10 mouse cellular contexts compared by ENCODE assay signal in the genomic region with DNA sequence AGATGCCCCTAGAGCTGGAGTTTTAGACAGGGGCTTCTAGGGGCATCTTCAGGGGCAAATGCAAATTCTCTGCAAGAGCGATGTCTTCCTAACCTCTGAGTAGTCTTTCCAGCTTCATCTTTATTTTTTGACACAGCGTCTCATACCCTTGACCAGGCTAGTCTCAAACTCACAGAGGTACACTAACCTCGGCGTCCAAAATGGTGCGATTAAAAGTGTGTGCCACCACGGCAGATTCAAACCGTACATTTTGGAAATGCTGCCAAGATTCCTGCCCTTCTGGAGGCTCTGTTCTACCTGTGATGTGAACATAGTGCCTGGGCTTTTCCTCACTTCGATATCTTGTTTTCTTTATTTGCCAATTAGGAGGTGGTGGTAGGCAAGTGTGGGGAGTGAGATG. TPM values are rescaled to one million over a fixed set of nuclear protein-coding genes. Genes with fewer than 3 reads are reported as not detected.
DNase-seq lines count a peak whose midpoint lies in the region; ATAC-seq lines count a peak whose summit lies in the region.
"Had no signal": no experiment of that assay in that cellular context is flagged by ENCODE, and none has a peak within 500 bp of the region (broad histone marks: within the 10 kb centered on the region; RNA-seq: fewer than 3 reads in every experiment).

No protein-coding gene starts in this region.

- H3K27me3 ChIP-seq in erythroblast, embryonic 14.5 days (ENCODE audit: control insufficient read depth), result peaks cover 12% of the 10 kb centered on the region
- peaks cover 2% of the 10 kb centered on the region; the same call in 1 of the 2 replicates for H3K27me3 ChIP-seq in neural tube, embryonic 11.5 days (ENCODE audit: control insufficient read depth, insufficient read depth, low read length)
- H3K27me3 ChIP-seq in liver, embryonic 13.5 days, result peaks cover 10% of the 10 kb centered on the region
- H3K27me3 ChIP-seq: embryonic facial prominence, embryonic 15.5 days had no signal

- no peak overlapping the region for H3K9ac ChIP-seq in neural tube, embryonic 11.5 days (ENCODE audit: low read length)
- no peak overlapping the region for H3K9ac ChIP-seq in liver, embryonic 13.5 days

- H3K36me3 ChIP-seq in erythroblast, embryonic 14.5 days (ENCODE audit: control insufficient read depth), result no peaks in the 10 kb centered on the region; the same call in none of the 2 replicates
- no peaks in the 10 kb centered on the region for H3K36me3 ChIP-seq in neural tube, embryonic 11.5 days (ENCODE audit: control insufficient read depth, insufficient read depth, low read length)
- no peaks in the 10 kb centered on the region for H3K36me3 ChIP-seq in liver, embryonic 13.5 days
- H3K36me3 ChIP-seq: embryonic facial prominence, embryonic 15.5 days had no signal

- no peak for ATAC-seq in erythroblast, adult 5-6 weeks (replicated peaks; ENCODE audit: low FRiP score, poor library complexity, severe bottlenecking)
- peak; percentile 11 for ATAC-seq in neural tube, embryonic 11.5 days (ENCODE audit: insufficient read depth, low FRiP score, low TSS enrichment)
- ATAC-seq in liver, embryonic 13.5 days (ENCODE audit: low read depth), result 0 out of 2 replicates have a peak, but pooled peaks have one; percentile 1
- no peak for ATAC-seq in megakaryocyte-erythroid progenitor cell, adult 5-6 weeks (replicated peaks; ENCODE audit: low FRiP score, low TSS enrichment, poor library complexity, severe bottlenecking)

- no peak overlapping the region for H3K4me2 ChIP-seq in neural tube, embryonic 11.5 days (ENCODE audit: low read depth)
- peak overlapping the region; percentile 86 for H3K4me2 ChIP-seq in liver, embryonic 13.5 days

- H3K27ac ChIP-seq in neural tube, embryonic 11.5 days (ENCODE audit: low read depth, low read length), result no peak overlapping the region
- no peak overlapping the region for H3K27ac ChIP-seq in liver, embryonic 13.5 days

- 94% methylated on average over 8 of the region's 8 CpGs for WGBS in neural tube, embryonic 11.5 days
- 89% methylated on average over 8 of the region's 8 CpGs for WGBS in liver, embryonic 13.5 days (ENCODE audit: insufficient replicate concordance)

- H3K4me1 ChIP-seq in erythroblast, embryonic 14.5 days (ENCODE audit: control insufficient read depth), result peaks cover 36% of the 10 kb centered on the region
- H3K4me1 ChIP-seq in neural tube, embryonic 11.5 days (ENCODE audit: control insufficient read depth, insufficient read depth, low read length), result peaks cover 6% of the 10 kb centered on the region
- peaks cover 32% of the 10 kb centered on the region for H3K4me1 ChIP-seq in liver, embryonic 13.5 days (replicated peaks)

- H3K4me3 ChIP-seq in erythroblast, embryonic 14.5 days (replicated peaks), result peak overlapping the region; percentile 77
- H3K4me3 ChIP-seq in neural tube, embryonic 11.5 days (ENCODE audit: low read depth, low read length), result no peak overlapping the region
- H3K4me3 ChIP-seq in liver, embryonic 13.5 days (replicated peaks), result no peak overlapping the region

- H3K9me3 ChIP-seq in erythroblast, embryonic 14.5 days (ENCODE audit: control insufficient read depth, low read length), result peaks cover 13% of the 10 kb centered on the region
- no peaks in the 10 kb centered on the region; the same call in 1 of the 2 replicates for H3K9me3 ChIP-seq in neural tube, embryonic 11.5 days (ENCODE audit: control insufficient read depth, low read length)
- H3K9me3 ChIP-seq in liver, embryonic 13.5 days (replicated peaks), result peaks cover 7% of the 10 kb centered on the region; the same call in 1 of the 2 replicates
- H3K9me3 ChIP-seq: embryonic facial prominence, embryonic 15.5 days had no signal

- no peak for DNase-seq in neural tube, embryonic 11.5 days (ENCODE audit: low spot score)
- DNase-seq in neural tube, embryonic 10.5 days (ENCODE audit: extremely low spot score, low spot score), result no peak
- no peak for DNase-seq in liver, embryonic 13.5 days
- no peak for DNase-seq in adrenal gland, postnatal 14 days
- no peak for DNase-seq in lung, postnatal 10 days

RNA-seq across cellular contexts. Expression of a gene that starts 0.6 kb away (rescaled TPM):
- polyA plus RNA-seq in erythroblast, embryonic 14.5 days (2012), result 1.9 TPM in 2 replicates
- total RNA-seq in erythroblast, adult 5-6 weeks (2015; ENCODE audit: low replicate concordance), result 0.21 and 0.77 TPM in 2 replicates
- 2.1 and 2.5 TPM in 2 replicates for total RNA-seq in erythroblast, adult 5-6 weeks (2017; ENCODE audit: low replicate concordance)
- polyA plus RNA-seq in neural tube, embryonic 11.5 days (2014; fragmentation: Nextera tagmentation; extraction: Ambion mirVana), result 10.1 and 10.6 TPM in 2 replicates
- 5.6 and 6.4 TPM in 2 replicates for polyA plus RNA-seq in liver, embryonic 13.5 days (2015; fragmentation: Nextera tagmentation; extraction: Ambion mirVana)
- 11.2 and 11.9 TPM in 2 replicates for total RNA-seq in adrenal gland, postnatal 14 days (2021)
- 6.3 and 8.6 TPM in 2 replicates for total RNA-seq in megakaryocyte-erythroid progenitor cell, adult 5-6 weeks (2014; fragmentation: Nextera tagmentation)
- total RNA-seq in megakaryocyte-erythroid progenitor cell, adult 5-6 weeks (2017), result 6.1 and 7.8 TPM in 2 replicates

RNA-seq across cellular contexts. Expression of a gene that starts 0.9 kb away (rescaled TPM):
- polyA plus RNA-seq in erythroblast, embryonic 14.5 days (2012), result 0.05 TPM in 1 of 2 replicates, not detected in the other
- not detected in 2 replicates for total RNA-seq in erythroblast, adult 5-6 weeks (2015; ENCODE audit: low replicate concordance)
- total RNA-seq in erythroblast, adult 5-6 weeks (2017; ENCODE audit: low replicate concordance), result 0.28 TPM in 1 of 2 replicates, not detected in the other
- 1.3 and 1.4 TPM in 2 replicates for polyA plus RNA-seq in neural tube, embryonic 11.5 days (2014; fragmentation: Nextera tagmentation; extraction: Ambion mirVana)
- 0.17 and 0.30 TPM in 2 replicates for polyA plus RNA-seq in liver, embryonic 13.5 days (2015; fragmentation: Nextera tagmentation; extraction: Ambion mirVana)
- 0.19 TPM in 1 of 2 replicates, not detected in the other for total RNA-seq in adrenal gland, postnatal 14 days (2021)
- total RNA-seq in megakaryocyte-erythroid progenitor cell, adult 5-6 weeks (2014; fragmentation: Nextera tagmentation), result 0.22 and 0.35 TPM in 2 replicates
- total RNA-seq in megakaryocyte-erythroid progenitor cell, adult 5-6 weeks (2017), result 0.65 TPM in 1 of 2 replicates, not detected in the other
- polyA plus RNA-seq: C2C12 had no signal

RNA-seq across cellular contexts. Expression of a gene that starts 24.7 kb away (rescaled TPM):
- 0.23 and 0.34 TPM in 2 replicates for polyA plus RNA-seq in erythroblast, embryonic 14.5 days (2012)
- 0.42 TPM in 1 of 2 replicates, not detected in the other for total RNA-seq in erythroblast, adult 5-6 weeks (2015; ENCODE audit: low replicate concordance)
- total RNA-seq in erythroblast, adult 5-6 weeks (2017; ENCODE audit: low replicate concordance), result not detected in 2 replicates
- polyA plus RNA-seq in neural tube, embryonic 11.5 days (2014; fragmentation: Nextera tagmentation; extraction: Ambion mirVana), result 6.3 and 7.4 TPM in 2 replicates
- polyA plus RNA-seq in liver, embryonic 13.5 days (2015; fragmentation: Nextera tagmentation; extraction: Ambion mirVana), result 0.67 and 0.82 TPM in 2 replicates
- total RNA-seq in adrenal gland, postnatal 14 days (2021), result 13.3 and 15.3 TPM in 2 replicates
- 8.9 and 10.1 TPM in 2 replicates for total RNA-seq in megakaryocyte-erythroid progenitor cell, adult 5-6 weeks (2014; fragmentation: Nextera tagmentation)
- 2.1 and 2.2 TPM in 2 replicates for total RNA-seq in megakaryocyte-erythroid progenitor cell, adult 5-6 weeks (2017)

RNA-seq across cellular contexts. Expression of a gene that starts 30.0 kb away (rescaled TPM):
- polyA plus RNA-seq in erythroblast, embryonic 14.5 days (2012), result 0.61 and 0.66 TPM in 2 replicates
- 1.3 and 6.7 TPM in 2 replicates for total RNA-seq in erythroblast, adult 5-6 weeks (2015; ENCODE audit: low replicate concordance)
- 0.70 and 1.3 TPM in 2 replicates for total RNA-seq in erythroblast, adult 5-6 weeks (2017; ENCODE audit: low replicate concordance)
- polyA plus RNA-seq in neural tube, embryonic 11.5 days (2014; fragmentation: Nextera tagmentation; extraction: Ambion mirVana), result 12.9 and 13.9 TPM in 2 replicates
- 4.0 and 4.3 TPM in 2 replicates for polyA plus RNA-seq in liver, embryonic 13.5 days (2015; fragmentation: Nextera tagmentation; extraction: Ambion mirVana)
- total RNA-seq in adrenal gland, postnatal 14 days (2021), result 13.2 and 15.2 TPM in 2 replicates
- 2.4 and 5.1 TPM in 2 replicates for total RNA-seq in megakaryocyte-erythroid progenitor cell, adult 5-6 weeks (2014; fragmentation: Nextera tagmentation)
- 1.1 and 5.5 TPM in 2 replicates for total RNA-seq in megakaryocyte-erythroid progenitor cell, adult 5-6 weeks (2017)

RNA-seq across cellular contexts. Expression of a gene that starts 30.4 kb away (rescaled TPM):
- 9.5 and 12.3 TPM in 2 replicates for polyA plus RNA-seq in erythroblast, embryonic 14.5 days (2012)
- total RNA-seq in erythroblast, adult 5-6 weeks (2015; ENCODE audit: low replicate concordance), result 15.0 TPM in 2 replicates
- total RNA-seq in erythroblast, adult 5-6 weeks (2017; ENCODE audit: low replicate concordance), result 20.2 and 22.0 TPM in 2 replicates
- 148 and 152 TPM in 2 replicates for polyA plus RNA-seq in neural tube, embryonic 11.5 days (2014; fragmentation: Nextera tagmentation; extraction: Ambion mirVana)
- polyA plus RNA-seq in liver, embryonic 13.5 days (2015; fragmentation: Nextera tagmentation; extraction: Ambion mirVana), result 85.9 and 89.4 TPM in 2 replicates
- total RNA-seq in adrenal gland, postnatal 14 days (2021), result 79.1 and 87.8 TPM in 2 replicates
- 146 and 165 TPM in 2 replicates for total RNA-seq in megakaryocyte-erythroid progenitor cell, adult 5-6 weeks (2014; fragmentation: Nextera tagmentation)
- 80.7 and 93.4 TPM in 2 replicates for total RNA-seq in megakaryocyte-erythroid progenitor cell, adult 5-6 weeks (2017)

Comparison
In these comparisons a context has a peak if more than half of its experiments do, and no peak if none do; other contexts are left out.
1. ATAC-seq: peak in neural tube, embryonic 11.5 days (single experiment) and liver, embryonic 13.5 days (single experiment); none in erythroblast, adult 5-6 weeks (single experiment) and megakaryocyte-erythroid progenitor cell, adult 5-6 weeks (single experiment).